Mouse (Mus musculus): ENCODE data around the gene Zmpste24.

- TF ChIP-seq CTCF (IDR thresholded peaks at IDR 0.05; ENCODE audit: control insufficient read depth, insufficient read depth, insufficient replicate concordance, low read depth, low read length) (no peak), POLR2A (IDR thresholded peaks at IDR 0.05; ENCODE audit: control insufficient read depth, low read depth, low read length) (no peak)
Observed at GRCm38 (mm10) chr4:121028146-121028545, 69.9 kb downstream of the Zmpste24 start.

All from testis, adult 2 months (tissue).